Mouse (Mus musculus): ENCODE results near the gene Slc9a9.

DNA sequence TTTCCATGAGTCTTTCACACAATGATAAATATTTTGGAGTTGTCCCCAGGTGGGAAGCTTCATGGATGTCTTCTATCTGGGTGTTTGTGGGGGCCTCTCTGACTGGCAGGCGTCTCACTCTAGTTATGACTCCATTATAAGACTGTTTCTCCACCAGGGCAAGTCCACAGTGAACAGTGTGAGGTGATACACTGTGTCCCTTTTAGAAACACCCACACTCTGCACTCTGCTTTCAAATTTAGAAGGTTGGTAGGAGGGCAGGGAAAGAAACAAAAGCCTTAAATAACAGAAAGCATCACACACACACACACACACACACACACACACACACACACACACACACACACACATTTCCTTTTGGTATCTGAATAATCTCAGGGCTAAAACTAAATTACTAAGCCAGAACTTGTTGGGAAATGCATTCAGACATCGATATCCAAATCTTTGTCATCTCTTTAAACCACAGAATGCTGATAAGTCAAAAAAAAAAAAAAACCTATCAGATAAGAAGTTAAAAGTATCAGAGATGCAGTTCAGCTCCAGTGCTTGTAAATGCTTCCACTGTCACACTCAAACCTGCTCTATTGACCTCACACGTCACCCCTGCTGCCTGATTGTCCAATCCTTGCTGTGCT is 8.4 kb downstream of the Slc9a9 start:
- no peak for TF ChIP-seq TAL1 (IDR thresholded peaks at IDR 0.05; ENCODE audit: low read length)
- TF ChIP-seq GATA1 (IDR thresholded peaks at IDR 0.05; ENCODE audit: low read length), result no peak
